Mouse (Mus musculus) regulatory T cell (primary cell): ENCODE results near the gene Slc38a1.

Experiments
- in situ Hi-C: fragments of 300-600 bp; cut with MboI, MseI; formaldehyde crosslinking; loops from one replicate; pipeline ENCODE4 v1.15.1; 2025; ENCODE audit warnings: high pct_unique_total_duplicates

The Slc38a1 gene

GRCm38 (mm10) chr15:96568271-96568982, 74.3 kb downstream of the Slc38a1 start:
- in situ Hi-C loops: no loop called here

- in situ Hi-C loops: no loop called here
These were observed 75.9 kb downstream of the Slc38a1 start for GRCm38 (mm10) chr15:96566850-96567271.

- in situ Hi-C loops: no loop called here
These were observed 78.9 kb downstream of the Slc38a1 start for GRCm38 (mm10) chr15:96563852-96564251.

GRCm38 (mm10) chr15:96562521-96562920, 80.2 kb downstream of the Slc38a1 start:
- in situ Hi-C loops: no loop called here

GRCm38 (mm10) chr15:96560576-96561298, 82.0 kb downstream of the Slc38a1 start:
- in situ Hi-C loops: no loop called here

GRCm38 (mm10) chr15:96551569-96552380, 90.9 kb downstream of the Slc38a1 start:
- in situ Hi-C loops: no loop called here

GRCm38 (mm10) chr15:96551107-96551506, 91.6 kb downstream of the Slc38a1 start:
- in situ Hi-C loops: no loop called here

GRCm38 (mm10) chr15:96548363-96548762, 94.3 kb downstream of the Slc38a1 start:
- in situ Hi-C loops: loop anchor here (5.0 to 25.0 kb wide), 3 partner anchors 59 to 589 kb away; no protein-coding TSS in a partner anchor

GRCm38 (mm10) chr15:96547256-96548195, 95.2 kb downstream of the Slc38a1 start:
- in situ Hi-C loops: loop anchor here (5.0 to 25.0 kb wide), 3 partner anchors 60 to 590 kb away; no protein-coding TSS in a partner anchor

GRCm38 (mm10) chr15:96543181-96543828, 99.4 kb downstream of the Slc38a1 start:
- in situ Hi-C loops: loop anchor here (25.0 kb wide), 2 partner anchors 394 to 594 kb away; no protein-coding TSS in a partner anchor

GRCm38 (mm10) chr15:96542135-96542534, 100.6 kb downstream of the Slc38a1 start:
- in situ Hi-C loops: loop anchor here (25.0 kb wide), 2 partner anchors 395 to 595 kb away; no protein-coding TSS in a partner anchor

- in situ Hi-C loops: loop anchor here (25.0 kb wide), 2 partner anchors 400 to 600 kb away; no protein-coding TSS in a partner anchor
These were observed 105.4 kb downstream of the Slc38a1 start for GRCm38 (mm10) chr15:96537272-96537671.

- in situ Hi-C loops: loop anchor here (25.0 kb wide), 2 partner anchors 401 to 601 kb away; no protein-coding TSS in a partner anchor
These were observed 106.3 kb downstream of the Slc38a1 start for GRCm38 (mm10) chr15:96536412-96536811.

- in situ Hi-C loops: loop anchor here (25.0 kb wide), 2 partner anchors 410 to 610 kb away; no protein-coding TSS in a partner anchor
These were observed 115.0 kb downstream of the Slc38a1 start for GRCm38 (mm10) chr15:96527686-96528085.

- in situ Hi-C loops: no loop called here
These were observed 118.4 kb downstream of the Slc38a1 start for GRCm38 (mm10) chr15:96524239-96524738.
